Mouse (Mus musculus): ENCODE results near the gene Ndufs7. TPM values are rescaled to one million over a fixed set of nuclear protein-coding genes. Genes with fewer than 3 reads are reported as not detected.

Gene Ndufs7
- total and polyA plus RNA-seq, 3 experiments: 154 to 282 (median 222) TPM

GRCm38 (mm10) chr10:80265149-80265486 is 16.2 kb downstream of the Ndufs7 start:
- DNase-seq (ENCODE audit: extremely low read depth): no peak
- peak overlapping the region; percentile 99 for H3K9ac ChIP-seq (ENCODE audit: insufficient read depth, low read depth)
- no peaks in the 10 kb centered on the region for H3K9me3 ChIP-seq (replicated peaks; ENCODE audit: low read length)
- in situ Hi-C loops (cut with MboI; ENCODE audit: low pct_ligation_motif_present, low pct_unique_long_range_greater_than_20kb, low sequenced_read_pairs): no loop called here
- peaks cover 53% of the 10 kb centered on the region for H3K79me2 ChIP-seq (replicated peaks; ENCODE audit: control insufficient read depth, extremely low read depth, insufficient read depth, poor library complexity, severe bottlenecking)
- H3K4me3 ChIP-seq (replicated peaks in 1 of 3; ENCODE audit: low read depth in 2 of 3, low read length in 2 of 3, poor library complexity in 1 of 3): peak overlapping the region; percentile 60 to 85 (median 83)
- no peak for TF ChIP-seq ZKSCAN1 (IDR thresholded peaks at IDR 0.05; ENCODE audit: borderline replicate concordance, low read depth, low read length)
- no peak; the same call in 1 of the 2 replicates for TF ChIP-seq CHD2 (IDR thresholded peaks at IDR 0.05; ENCODE audit: low read length)
- peak; percentile 60; the same call in 1 of the 2 replicates for TF ChIP-seq SIN3A (IDR thresholded peaks at IDR 0.05; ENCODE audit: low read length)
- no peak for TF ChIP-seq PAX5 (IDR thresholded peaks at IDR 0.05; ENCODE audit: low read length)
- TF ChIP-seq NRF1 (IDR thresholded peaks at IDR 0.05; ENCODE audit: low read depth, low read length): no peak
- TF ChIP-seq MYC (IDR thresholded peaks at IDR 0.05; ENCODE audit: low read depth, low read length): no peak
- TF ChIP-seq UBTF (IDR thresholded peaks at IDR 0.05; ENCODE audit: low read depth, low read length): no peak
- TF ChIP-seq MAZ (IDR thresholded peaks at IDR 0.05; ENCODE audit: low read depth, low read length): 0 out of 2 replicates have a peak, but pooled peaks have one; percentile 46
- H3K27ac ChIP-seq (ENCODE audit: insufficient read depth, low read depth): peak overlapping the region; percentile 31; the same call in 1 of the 2 replicates
- H3K4me2 ChIP-seq (ENCODE audit: insufficient read depth, low read depth, poor library complexity, severe bottlenecking): peak overlapping the region; percentile 98
- H3K4me1 ChIP-seq (ENCODE audit: control insufficient read depth in 1 of 2, insufficient read depth in 2 of 2): peaks cover 25 to 57% of the 10 kb centered on the region in 2 experiments
- no peaks in the 10 kb centered on the region for H3K27me3 ChIP-seq (replicated peaks)
- dilution Hi-C loops (cut with MboI; ENCODE audit: extremely low pct_ligation_motif_present, extremely low pct_unique_long_range_greater_than_20kb, low sequenced_read_pairs): no loop called here
- peaks cover 6 to 27% of the 10 kb centered on the region in 2 experiments for H3K36me3 ChIP-seq (replicated peaks in 1 of 2; ENCODE audit: control insufficient read depth in 1 of 2, insufficient read depth in 1 of 2, low read length in 1 of 2)

GRCm38 (mm10) chr10:80270099-80270498 is 21.2 kb downstream of the Ndufs7 start:
- peaks cover 97% of the 10 kb centered on the region for H3K79me2 ChIP-seq (replicated peaks; ENCODE audit: control insufficient read depth, extremely low read depth, insufficient read depth, poor library complexity, severe bottlenecking)
- no peak overlapping the region for H3K4me3 ChIP-seq (replicated peaks in 1 of 3; ENCODE audit: low read depth in 2 of 3, low read length in 2 of 3, poor library complexity in 1 of 3)
- H3K4me2 ChIP-seq (ENCODE audit: insufficient read depth, low read depth, poor library complexity, severe bottlenecking): 0 out of 2 replicates have a peak overlapping the region, but pooled peaks have one; percentile 5
- dilution Hi-C loops (cut with MboI; ENCODE audit: extremely low pct_ligation_motif_present, extremely low pct_unique_long_range_greater_than_20kb, low sequenced_read_pairs) (no loop called here), in situ Hi-C loops (cut with MboI; ENCODE audit: low pct_ligation_motif_present, low pct_unique_long_range_greater_than_20kb, low sequenced_read_pairs) (no loop called here)
- peaks cover 36 to 69% of the 10 kb centered on the region in 2 experiments for H3K36me3 ChIP-seq (replicated peaks in 1 of 2; ENCODE audit: control insufficient read depth in 1 of 2, insufficient read depth in 1 of 2, low read length in 1 of 2)
- peak overlapping the region; percentile 50 for H3K27ac ChIP-seq (ENCODE audit: insufficient read depth, low read depth)
- H3K4me1 ChIP-seq (ENCODE audit: control insufficient read depth in 1 of 2, insufficient read depth in 2 of 2): peaks cover 45 to 76% of the 10 kb centered on the region in 2 experiments
- TF ChIP-seq JUN (IDR thresholded peaks at IDR 0.05; ENCODE audit: insufficient read depth, low read depth, low read length) (no peak), MAFK (IDR thresholded peaks at IDR 0.05; ENCODE audit: insufficient replicate concordance, low read length) (no peak), E2F4 (IDR thresholded peaks at IDR 0.05; ENCODE audit: insufficient replicate concordance, low read depth, low read length) (no peak), KAT2A (IDR thresholded peaks at IDR 0.05; ENCODE audit: insufficient replicate concordance, low read length) (no peak), USF1 (IDR thresholded peaks at IDR 0.05; ENCODE audit: low read depth, low read length) (no peak), RCOR1 (conservative IDR thresholded peaks at IDR 0.05; ENCODE audit: low read depth, low read length) (no peak), SMC3 (IDR thresholded peaks at IDR 0.05; ENCODE audit: low read depth, low read length) (no peak), ZC3H11A (IDR thresholded peaks at IDR 0.05; ENCODE audit: low read depth, low read length) (no peak), ZKSCAN1 (IDR thresholded peaks at IDR 0.05; ENCODE audit: borderline replicate concordance, low read depth, low read length) (no peak), ZNF384 (IDR thresholded peaks at IDR 0.05; ENCODE audit: low read depth, low read length) (no peak), RAD21 (IDR thresholded peaks at IDR 0.05; ENCODE audit: low read depth, low read length) (no peak), NELFE (IDR thresholded peaks at IDR 0.05; ENCODE audit: low read depth, low read length) (no peak), USF2 (conservative IDR thresholded peaks at IDR 0.05; ENCODE audit: low read depth, low read length) (no peak), MYC (IDR thresholded peaks at IDR 0.05; ENCODE audit: low read depth, low read length) (no peak), CTCF (conservative IDR thresholded peaks at IDR 0.05 in 1 of 2, IDR thresholded peaks at IDR 0.05 in 1 of 2; ENCODE audit: low read depth in 2 of 2, low read length in 2 of 2) (no peak), POLR2A (IDR thresholded peaks at IDR 0.05; ENCODE audit: low read depth, low read length) (no peak), MAZ (IDR thresholded peaks at IDR 0.05; ENCODE audit: low read depth, low read length) (no peak), ZMIZ1 (IDR thresholded peaks at IDR 0.05; ENCODE audit: low read depth, low read length) (no peak)
- no peak for DNase-seq (ENCODE audit: extremely low read depth)
- no peak overlapping the region for H3K9ac ChIP-seq (ENCODE audit: insufficient read depth, low read depth)
- no peaks in the 10 kb centered on the region for H3K27me3 ChIP-seq (replicated peaks)
- no peaks in the 10 kb centered on the region for H3K9me3 ChIP-seq (replicated peaks; ENCODE audit: low read length)
